Mouse (Mus musculus) large intestine, adult 2 months (tissue): Measurements from ENCODE around the gene Spem1. TPM values are rescaled to one million over a fixed set of nuclear protein-coding genes. Genes with fewer than 3 reads are reported as not detected.

Experiments
- DNase-seq: peaks from one replicate; pipeline ENCODE4 v3.0.0-alpha.2; 2012; ENCODE audit warnings: low read depth, low spot score
- WGBS: fragments of 180-500 bp; shearing (Covaris S2); methylation state at CpG from one replicate; pipeline ENCODE4 v1.1.7; 2018; 5-methylcytosine and 5-hydroxymethylcytosine counted together
- polyA plus RNA-seq: library from polyadenylated mRNA; depleted of rRNA; stranded (reverse); fragments of >200 nt; gene quantifications from 2 replicates; pipeline ENCODE4 v1.2.3, GENCODE M21; 2012; rRNA removed

Gene Spem1
- polyA plus RNA-seq, 1 experiment: 0.12 TPM

DNA sequence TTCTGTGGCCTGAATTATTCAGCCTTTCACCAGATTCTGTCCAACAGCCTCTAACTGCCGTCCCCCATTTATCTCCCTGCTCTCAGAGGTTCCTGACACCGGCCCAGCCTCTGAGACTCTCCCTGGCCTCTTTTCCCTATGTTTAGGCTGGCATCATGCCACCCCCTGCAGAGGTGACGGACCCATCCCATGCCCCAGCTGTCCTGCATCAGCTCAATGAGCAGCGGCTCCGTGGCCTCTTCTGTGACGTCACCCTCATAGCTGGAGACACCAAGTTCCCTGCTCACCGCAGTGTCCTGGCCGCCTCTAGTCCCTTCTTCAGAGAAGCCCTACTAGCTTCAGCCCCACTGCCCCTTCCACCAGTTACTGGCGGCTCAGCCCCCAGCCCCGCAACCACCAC, 46.3 kb downstream of the Spem1 start:
- 75% methylated on average over 10 of the region's 10 CpGs for WGBS

GRCm38 (mm10) chr11:69774961-69775360, 47.0 kb downstream of the Spem1 start:
- WGBS: 56% methylated on average over 5 of the region's 5 CpGs
- DNase-seq: no peak

More for the DNA sequence above, 46.3 kb downstream of the Spem1 start:
- DNase-seq: no peak

Other genes starting within 250 kb of the Spem1 start
- gene Wrap53, start 241.9 kb downstream of the Spem1 start, polyA plus RNA-seq: 24.8 and 28.7 TPM in 2 replicates
- 80.8 and 93.2 TPM in 2 replicates for gene Trp53, start 241.8 kb downstream of the Spem1 start, polyA plus RNA-seq
- 4.1 and 5.6 TPM in 2 replicates for gene Atp1b2, start 216.2 kb downstream of the Spem1 start, polyA plus RNA-seq
- gene Shbg, start 204.3 kb downstream of the Spem1 start, polyA plus RNA-seq: not detected in 2 replicates
- 1.9 and 2.7 TPM in 2 replicates for gene Sat2, start 200.2 kb downstream of the Spem1 start, polyA plus RNA-seq
- 29.6 and 35.8 TPM in 2 replicates for gene Fxr2, start 189.2 kb downstream of the Spem1 start, polyA plus RNA-seq
- gene Sox15, start 166.9 kb downstream of the Spem1 start, polyA plus RNA-seq: 0.18 TPM in 1 of 2 replicates, not detected in the other
- gene Mpdu1, start 159.5 kb downstream of the Spem1 start, polyA plus RNA-seq: 147 and 171 TPM in 2 replicates
- gene Cd68, start 156.0 kb downstream of the Spem1 start, polyA plus RNA-seq: 20.2 and 20.6 TPM in 2 replicates
- 354 and 356 TPM in 2 replicates for gene Eif4a1, start 149.8 kb downstream of the Spem1 start, polyA plus RNA-seq
- 43.4 and 55.1 TPM in 2 replicates for gene Senp3, start 140.1 kb downstream of the Spem1 start, polyA plus RNA-seq
- 14.4 and 16.2 TPM in 2 replicates for gene Tnfsf13, start 136.4 kb downstream of the Spem1 start, polyA plus RNA-seq
- 13.1 and 13.8 TPM in 2 replicates for gene Tnfsf12, start 126.3 kb downstream of the Spem1 start, polyA plus RNA-seq
- gene Tnfsfm13, start 126.1 kb downstream of the Spem1 start, polyA plus RNA-seq: 2.3 and 2.8 TPM in 2 replicates
- gene Polr2a, start 63.5 kb downstream of the Spem1 start, polyA plus RNA-seq: 17.5 and 33.3 TPM in 2 replicates
- 0.07 TPM in 1 of 2 replicates, not detected in the other for gene Slc35g3, start 60.2 kb downstream of the Spem1 start, polyA plus RNA-seq
- 7.5 and 10.7 TPM in 2 replicates for gene Zbtb4, start 56.3 kb downstream of the Spem1 start, polyA plus RNA-seq
- gene Chrnb1, start 26.2 kb downstream of the Spem1 start, polyA plus RNA-seq: 7.3 and 10.3 TPM in 2 replicates
- 2.8 and 4.4 TPM in 2 replicates for gene Fgf11, start 20.3 kb downstream of the Spem1 start, polyA plus RNA-seq
- 38.7 and 39.1 TPM in 2 replicates for gene Tmem102, start 16.6 kb downstream of the Spem1 start, polyA plus RNA-seq
- not detected in 2 replicates for gene Gm39566, start 6.9 kb downstream of the Spem1 start, polyA plus RNA-seq
- not detected in 2 replicates for gene Spem2, start 3.7 kb downstream of the Spem1 start, polyA plus RNA-seq
- gene Nlgn2, start 15.6 kb upstream of the Spem1 start, polyA plus RNA-seq: 5.1 and 7.0 TPM in 2 replicates
- gene Tmem256, start 16.3 kb upstream of the Spem1 start, polyA plus RNA-seq: 194 and 208 TPM in 2 replicates
- gene Plscr3, start 24.2 kb upstream of the Spem1 start, polyA plus RNA-seq: 31.6 and 36.1 TPM in 2 replicates
- 28.8 and 34.4 TPM in 2 replicates for gene Tnk1, start 36.5 kb upstream of the Spem1 start, polyA plus RNA-seq
- gene Tmem95, start 55.8 kb upstream of the Spem1 start, polyA plus RNA-seq: not detected in 2 replicates
- 1.8 and 3.0 TPM in 2 replicates for gene Kctd11, start 59.2 kb upstream of the Spem1 start, polyA plus RNA-seq
- 16.1 and 16.4 TPM in 2 replicates for gene Acap1, start 73.4 kb upstream of the Spem1 start, polyA plus RNA-seq
- gene 2810408A11Rik, start 78.8 kb upstream of the Spem1 start, polyA plus RNA-seq: 3.0 and 3.8 TPM in 2 replicates
- gene Neurl4, start 78.9 kb upstream of the Spem1 start, polyA plus RNA-seq: 24.4 and 36.7 TPM in 2 replicates
- 69.2 and 79.9 TPM in 2 replicates for gene Gps2, start 91.7 kb upstream of the Spem1 start, polyA plus RNA-seq
- 619 and 694 TPM in 2 replicates for gene Eif5a, start 99.8 kb upstream of the Spem1 start, polyA plus RNA-seq
- gene Ybx2, start 113.6 kb upstream of the Spem1 start, polyA plus RNA-seq: 14.7 and 16.5 TPM in 2 replicates
- gene Slc2a4, start 126.0 kb upstream of the Spem1 start, polyA plus RNA-seq: 27.4 and 27.5 TPM in 2 replicates
- gene Cldn7, start 142.6 kb upstream of the Spem1 start, polyA plus RNA-seq: 1,377 and 1,643 TPM in 2 replicates
- gene Ctdnep1, start 159.0 kb upstream of the Spem1 start, polyA plus RNA-seq: 134 and 154 TPM in 2 replicates
- 70.5 and 78.1 TPM in 2 replicates for gene Elp5, start 160.3 kb upstream of the Spem1 start, polyA plus RNA-seq
- gene Gabarap, start 169.0 kb upstream of the Spem1 start, polyA plus RNA-seq: 527 and 719 TPM in 2 replicates
- 16.3 and 17.3 TPM in 2 replicates for gene Phf23, start 173.6 kb upstream of the Spem1 start, polyA plus RNA-seq
- gene Dvl2, start 178.4 kb upstream of the Spem1 start, polyA plus RNA-seq: 5.5 and 5.8 TPM in 2 replicates
- gene Acadvl, start 193.2 kb upstream of the Spem1 start, polyA plus RNA-seq: 92.8 and 125 TPM in 2 replicates
- gene Dlg4, start 194.8 kb upstream of the Spem1 start, polyA plus RNA-seq: 5.1 and 5.9 TPM in 2 replicates
- not detected in 2 replicates for gene Asgr1, start 231.9 kb upstream of the Spem1 start, polyA plus RNA-seq